Mouse (Mus musculus) adrenal gland, adult 18-20 months (tissue): ENCODE data around the gene Ebf1. TPM values are rescaled to one million over a fixed set of nuclear protein-coding genes. Genes with fewer than 3 reads are reported as not detected.

Source experiments
- DNase-seq, 2 experiments: peaks; one replicate each; pipeline ENCODE4 v3.0.0; 2021 to 2022; ENCODE audit warnings: low spot score in 2 of 2
- total RNA-seq, 2 experiments: library from RNA; stranded (reverse); gene quantifications; 1 replicate in 1 of 2; 2 replicates in 1 of 2; pipeline ENCODE4 v1.2.3; 2021

The Ebf1 gene
- total RNA-seq, 2 experiments from 2014 or later, result 15.7 to 36.8 TPM

DNA sequence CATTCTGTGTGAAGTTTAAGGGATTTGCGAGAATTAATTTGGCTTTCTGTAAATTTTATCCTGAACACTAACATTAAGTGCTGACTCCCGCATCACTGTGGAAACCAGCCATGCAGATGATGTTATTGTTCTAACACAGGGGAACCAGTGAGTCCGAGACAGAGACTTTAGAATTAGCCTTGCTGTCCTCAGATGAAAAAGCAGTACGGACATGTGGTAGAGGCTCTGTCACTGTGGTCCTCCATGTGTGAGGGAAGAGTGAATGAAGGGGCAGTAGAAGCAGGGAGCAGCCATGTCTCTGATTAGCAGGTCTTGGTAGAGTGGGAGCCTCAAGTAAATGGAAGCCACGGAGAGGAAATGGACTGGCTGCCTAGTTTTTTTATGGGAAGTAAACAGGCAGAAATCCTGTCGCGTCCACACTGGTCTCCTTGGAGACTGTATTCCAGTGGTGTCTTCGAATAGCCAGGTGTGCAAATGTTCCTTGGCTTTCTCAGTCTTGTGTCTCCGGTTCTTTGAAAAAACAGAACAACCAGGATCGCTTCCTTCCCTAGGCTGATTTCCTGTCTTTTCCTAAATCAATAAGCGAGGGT is 84.2 kb downstream of the Ebf1 start:
- no peak for DNase-seq

DNA sequence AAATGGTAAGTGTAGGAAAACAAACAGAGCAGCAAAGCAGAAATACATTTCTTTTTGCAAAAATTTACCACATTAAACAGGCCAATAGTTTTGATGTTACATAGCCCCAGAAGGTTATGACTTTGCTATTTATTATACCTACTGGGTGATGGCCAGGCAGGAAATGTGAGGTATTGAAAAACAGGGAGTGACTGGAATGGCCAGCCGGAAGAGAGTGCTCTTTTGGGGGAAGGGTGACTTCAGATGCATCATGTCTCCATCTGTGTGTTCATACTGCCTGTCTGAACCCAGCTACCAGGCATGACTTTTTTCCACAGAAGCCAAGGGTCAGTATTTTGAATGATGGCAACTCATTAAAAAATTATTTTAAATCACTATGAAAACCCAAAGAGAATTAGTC is 84.7 kb downstream of the Ebf1 start:
- no peak for DNase-seq

DNA sequence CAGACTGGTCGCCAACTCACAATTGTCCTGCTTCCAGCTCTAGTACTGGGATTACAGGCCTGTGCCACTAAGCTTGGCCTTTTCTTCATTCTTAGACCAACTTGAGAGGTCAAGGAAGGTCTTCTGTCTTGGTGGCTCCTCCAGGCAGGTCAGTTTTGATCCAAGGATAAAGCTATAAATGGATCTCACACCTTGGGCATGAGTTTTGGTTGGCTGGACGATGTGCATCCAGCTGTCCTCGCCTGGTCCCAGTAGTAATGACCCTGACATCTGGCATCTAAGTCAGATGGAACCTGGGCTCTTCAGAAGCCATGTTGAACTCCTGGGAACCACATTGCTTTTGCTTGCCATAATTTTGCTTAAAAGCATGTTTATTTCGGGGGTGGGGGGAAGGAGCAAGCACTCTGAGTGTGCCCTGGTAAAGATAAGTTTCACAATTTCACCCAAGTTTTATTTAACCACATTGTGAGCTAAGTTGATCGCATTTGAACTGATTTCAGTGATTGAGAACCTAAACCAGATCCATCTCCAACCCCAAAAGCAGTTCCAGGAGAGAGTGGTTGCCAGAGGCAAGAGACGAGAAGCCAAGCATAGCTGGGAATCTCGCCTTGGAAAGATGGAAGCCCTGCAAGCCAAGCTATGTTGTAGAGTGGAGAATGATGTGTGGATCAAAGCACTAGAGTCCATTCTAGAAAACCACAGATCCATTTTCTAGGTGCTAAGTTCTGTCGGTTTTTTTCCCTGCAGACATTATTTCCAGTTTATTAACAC is 85.8 kb downstream of the Ebf1 start:
- DNase-seq, result no peak

DNA sequence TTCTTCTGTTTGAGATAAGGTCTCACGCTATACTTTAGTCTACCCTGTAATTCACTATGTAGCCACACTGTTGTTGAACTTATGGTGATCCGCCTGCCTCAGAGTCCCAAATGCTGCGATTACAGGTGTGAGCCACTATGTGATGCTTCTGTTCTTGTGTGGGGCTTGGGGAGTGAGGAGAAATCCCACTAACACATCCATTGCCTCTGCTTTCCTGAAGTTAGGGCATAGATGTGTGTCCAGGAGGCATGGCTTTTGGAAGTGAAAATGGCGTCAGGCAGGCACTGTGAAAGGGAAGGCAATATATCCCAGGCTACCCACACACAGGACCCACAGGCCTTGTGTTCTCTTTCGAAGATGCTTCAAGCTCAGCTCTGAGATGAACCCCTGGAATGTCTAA is 86.8 kb downstream of the Ebf1 start:
- no peak for DNase-seq

DNA sequence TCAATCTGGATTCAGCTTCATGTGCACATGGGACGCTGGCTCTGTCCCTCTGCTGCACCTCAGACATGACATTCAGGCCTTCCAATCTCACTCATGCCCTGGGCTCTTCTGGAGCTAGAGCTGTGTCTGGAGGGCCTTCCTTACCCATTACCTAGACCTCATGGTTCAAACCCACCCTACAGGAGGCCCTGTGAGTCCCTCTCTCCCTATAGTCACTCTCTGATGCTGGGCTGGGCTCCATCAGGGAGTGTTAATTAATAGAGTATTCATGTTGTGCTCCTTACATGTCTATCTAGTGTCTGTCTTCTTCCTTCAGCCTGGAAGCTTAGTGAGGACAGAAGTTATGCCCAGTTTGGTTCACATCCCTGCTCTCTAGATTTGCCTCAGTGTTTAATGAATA is 88.7 kb downstream of the Ebf1 start:
- DNase-seq, result no peak

DNA sequence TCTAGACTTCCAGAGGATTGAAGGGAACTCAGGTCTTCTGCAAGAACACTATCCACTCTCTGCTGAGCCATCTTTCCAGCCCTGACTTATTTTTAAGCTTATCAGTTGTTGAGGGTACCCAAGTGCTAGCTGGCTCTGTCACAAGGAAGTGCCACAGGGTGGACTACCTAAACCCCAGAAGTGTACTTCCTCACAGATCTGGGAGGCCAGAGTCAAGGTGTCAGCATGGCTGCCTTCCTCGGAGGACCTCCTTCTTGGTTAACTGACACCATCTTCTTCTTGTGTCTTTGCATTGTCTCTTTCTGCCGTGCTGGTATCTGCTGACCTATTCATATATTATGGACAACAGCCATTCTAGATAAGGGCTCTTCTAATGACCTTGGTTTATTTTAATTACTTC is 89.3 kb downstream of the Ebf1 start:
- DNase-seq, result no peak

DNA sequence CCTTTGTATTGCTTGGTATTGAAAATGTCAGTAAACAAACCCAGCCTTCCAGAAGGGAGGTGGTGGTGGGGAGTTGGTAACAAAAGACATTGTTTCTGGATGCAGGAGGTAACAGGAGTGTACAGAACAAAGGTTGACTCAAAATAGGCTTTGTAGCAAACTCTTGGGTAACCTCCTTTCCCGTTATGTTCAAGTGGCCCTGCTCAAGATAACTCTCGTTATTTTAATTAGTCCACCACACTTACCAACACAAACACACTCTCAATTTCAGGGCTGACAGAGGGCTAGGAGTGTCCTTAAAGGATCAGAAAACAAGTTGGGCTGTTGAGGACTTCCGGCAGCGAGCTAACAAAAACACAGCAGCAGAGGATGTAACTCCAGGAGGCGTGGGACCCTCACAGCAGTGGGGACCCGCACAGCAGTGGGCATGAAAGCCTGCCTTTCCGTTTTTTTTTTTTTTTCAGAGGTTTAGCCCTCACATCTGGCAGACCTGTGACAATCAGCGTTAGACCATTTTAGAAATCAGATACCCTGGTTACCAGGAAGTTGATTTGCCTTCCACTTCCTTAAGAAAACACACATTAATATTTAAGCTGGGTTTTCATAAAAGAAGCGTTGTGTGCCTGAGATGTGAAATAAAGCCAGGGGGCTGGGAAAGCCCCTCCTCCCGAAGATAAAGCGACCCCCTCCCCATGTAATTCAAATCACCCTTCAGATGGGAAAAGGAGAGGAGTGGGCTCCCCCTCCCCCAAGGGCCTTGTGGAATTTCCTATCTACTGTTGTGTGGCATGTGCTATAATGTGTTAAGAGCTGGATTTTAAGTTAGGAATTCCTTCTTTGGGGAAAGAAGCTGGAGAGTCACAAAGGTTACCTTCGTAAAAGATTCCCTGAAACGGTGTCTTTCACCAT is 90.5 kb downstream of the Ebf1 start:
- DNase-seq, result no peak

DNA sequence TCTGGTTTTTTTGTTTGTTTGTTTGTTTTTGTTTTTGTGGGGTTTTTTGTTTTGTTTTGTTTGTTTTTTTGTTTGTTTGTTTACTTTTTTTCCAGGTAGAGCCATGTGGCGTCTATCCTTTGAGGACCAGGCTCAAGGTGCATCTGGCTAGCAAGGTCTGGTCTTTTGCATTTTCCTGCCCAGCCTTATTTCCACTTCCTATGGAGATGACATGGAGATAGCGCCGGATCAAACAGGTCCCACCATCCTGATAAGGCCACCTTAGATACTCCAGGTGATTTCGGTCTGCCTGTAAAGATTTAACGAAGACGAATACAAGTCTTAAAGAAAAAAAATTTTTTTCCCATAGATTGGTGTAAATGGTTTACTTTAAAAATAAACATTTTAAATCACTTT is 91.2 kb downstream of the Ebf1 start:
- no peak for DNase-seq

DNA sequence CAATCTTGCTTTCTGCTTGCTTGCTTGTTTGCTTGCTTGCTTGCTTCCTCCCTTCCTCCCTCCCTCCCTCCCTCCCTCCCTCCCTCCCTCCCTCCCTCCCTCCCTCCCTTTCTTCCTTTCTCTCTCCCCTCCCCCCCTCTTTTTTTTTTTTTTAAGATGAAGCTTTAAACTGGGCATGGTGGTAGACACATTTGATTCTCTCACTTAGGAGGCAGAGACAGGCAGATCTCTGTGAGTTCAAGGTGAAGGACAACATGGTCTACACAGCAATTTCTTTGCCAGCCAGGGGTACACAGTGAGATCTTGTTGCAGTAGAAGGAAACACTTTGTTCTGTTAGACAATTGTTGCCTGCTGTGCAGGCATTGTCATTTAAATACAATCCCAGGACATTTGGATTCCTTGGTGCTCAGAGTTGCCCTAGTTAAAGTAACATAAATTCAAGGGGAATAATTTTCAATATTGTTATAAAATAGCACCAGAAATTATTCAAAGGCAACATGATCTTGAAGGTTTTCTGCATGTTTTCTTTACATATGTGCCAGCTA is 92.0 kb downstream of the Ebf1 start:
- DNase-seq, result no peak

DNA sequence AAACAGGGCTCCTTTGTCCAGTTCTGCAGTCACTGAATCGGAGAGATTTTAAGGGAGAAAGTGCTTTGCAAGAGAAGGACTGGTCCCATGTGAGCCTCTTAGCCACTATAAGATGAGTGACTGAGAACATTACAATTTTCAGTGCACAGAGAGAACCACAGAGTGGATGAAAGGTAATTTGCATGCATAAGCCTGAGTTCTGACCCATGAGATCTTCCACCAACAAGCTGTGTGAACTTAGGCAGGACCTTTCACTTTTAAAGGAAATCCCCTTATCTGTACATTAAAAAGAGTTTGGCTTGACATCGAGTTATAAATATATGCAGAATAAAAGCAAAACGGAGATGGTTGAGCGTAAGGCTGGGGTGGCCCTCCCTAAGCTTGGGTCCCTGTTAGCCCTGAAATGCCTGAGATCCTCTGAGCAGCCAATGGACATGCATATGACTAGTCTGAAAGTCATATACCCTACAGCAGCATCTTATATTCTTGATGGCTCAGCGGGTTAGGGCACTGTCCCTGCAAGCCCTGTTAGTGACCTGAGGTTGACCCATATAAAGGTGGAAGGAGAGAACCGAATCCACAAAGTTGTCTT is 92.8 kb downstream of the Ebf1 start:
- no peak for DNase-seq

DNA sequence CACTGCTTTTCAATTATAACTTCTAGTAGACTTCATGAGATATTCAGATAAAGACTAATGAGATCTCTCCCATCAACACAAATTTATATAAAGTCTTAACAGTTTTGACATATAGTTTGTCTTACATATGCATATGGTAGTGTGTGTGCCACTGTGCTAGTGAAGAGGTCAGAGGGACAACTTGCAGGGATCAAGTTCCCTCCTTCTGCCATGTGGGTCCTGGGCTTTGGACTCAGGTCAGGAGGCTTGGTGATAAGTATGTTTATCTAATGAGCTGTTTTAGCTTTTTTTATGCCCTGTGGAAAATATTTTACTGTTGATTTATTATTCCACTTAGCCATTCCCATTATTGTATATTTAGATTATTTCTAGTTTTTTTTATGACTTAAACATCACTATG is 93.7 kb downstream of the Ebf1 start:
- DNase-seq, result no peak

DNA sequence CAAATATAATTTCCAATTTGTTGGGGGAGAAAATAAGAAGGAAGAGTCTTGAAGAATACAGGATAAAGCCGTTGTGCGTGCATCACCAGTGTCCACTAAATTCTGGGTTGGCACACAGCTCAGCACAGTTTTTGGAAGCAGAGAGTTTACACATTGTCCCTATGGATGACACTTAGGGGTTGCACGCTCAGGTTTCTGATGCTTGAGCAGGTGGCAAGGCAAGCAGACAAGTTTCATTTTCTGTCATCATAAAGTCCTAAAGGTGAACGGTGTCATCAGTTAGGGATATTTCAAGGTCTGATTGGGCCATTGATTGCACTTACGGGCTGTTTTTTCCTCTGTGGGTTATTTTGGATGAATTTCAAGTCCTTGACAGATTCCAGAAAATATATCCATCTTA is 97.1 kb downstream of the Ebf1 start:
- no peak for DNase-seq

DNA sequence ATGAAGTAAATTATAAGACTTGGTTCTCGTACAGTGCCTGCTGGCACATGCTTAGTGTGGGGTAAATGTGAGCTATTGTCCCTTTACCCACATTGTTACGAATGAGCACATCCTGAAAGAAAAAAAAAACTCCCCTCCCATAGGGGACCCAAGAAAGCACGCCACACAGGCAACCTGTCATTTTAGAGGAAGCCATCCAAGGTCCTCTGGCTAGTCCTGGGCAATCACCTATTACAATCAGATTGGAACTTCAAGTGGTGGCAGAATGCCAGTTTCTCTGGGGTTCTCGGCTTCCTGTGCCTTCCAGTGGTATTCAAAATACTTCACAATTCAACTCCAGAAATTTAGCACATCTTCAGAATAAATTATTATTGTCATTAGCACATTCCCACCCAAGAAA is 98.7 kb downstream of the Ebf1 start:
- no peak for DNase-seq

DNA sequence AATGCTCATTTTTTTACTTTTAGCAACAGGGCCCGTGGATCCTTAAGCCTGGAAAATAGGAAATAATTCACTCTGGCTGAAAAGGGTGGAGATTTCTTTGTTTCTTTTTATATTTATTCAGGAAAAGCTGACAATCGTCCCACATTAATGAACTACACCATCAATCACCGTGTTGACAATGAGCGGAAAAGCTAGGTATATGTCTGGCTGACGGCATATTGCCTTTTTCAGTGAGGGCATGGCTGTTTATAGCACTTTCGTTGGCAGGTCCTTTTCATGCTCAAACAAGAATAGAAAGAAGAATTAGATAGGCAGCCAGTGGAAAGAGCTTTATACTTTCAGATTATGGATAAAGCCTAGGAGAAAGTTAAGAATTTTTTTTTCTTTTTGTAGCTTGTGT is 99.8 kb downstream of the Ebf1 start:
- DNase-seq, result no peak

DNA sequence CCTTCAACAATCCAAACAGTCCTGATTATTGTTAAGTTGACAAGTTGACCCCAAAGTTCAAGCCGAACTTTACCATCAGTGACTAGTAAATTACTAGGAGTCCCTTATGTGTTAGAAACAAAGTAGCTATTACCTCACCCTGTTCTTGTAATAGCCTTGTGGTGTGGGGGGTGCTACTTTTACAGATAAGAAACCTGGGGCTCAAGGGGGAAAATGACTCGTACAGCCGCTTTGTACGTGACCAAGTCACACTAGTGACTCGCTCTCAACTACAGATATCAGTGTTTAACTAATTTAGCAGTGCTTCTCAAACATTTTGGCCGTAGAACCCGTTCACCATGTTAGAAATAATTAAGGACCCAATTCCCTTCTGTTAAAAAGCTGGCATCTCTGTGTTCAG is 100.5 kb downstream of the Ebf1 start:
- no peak for DNase-seq

DNA sequence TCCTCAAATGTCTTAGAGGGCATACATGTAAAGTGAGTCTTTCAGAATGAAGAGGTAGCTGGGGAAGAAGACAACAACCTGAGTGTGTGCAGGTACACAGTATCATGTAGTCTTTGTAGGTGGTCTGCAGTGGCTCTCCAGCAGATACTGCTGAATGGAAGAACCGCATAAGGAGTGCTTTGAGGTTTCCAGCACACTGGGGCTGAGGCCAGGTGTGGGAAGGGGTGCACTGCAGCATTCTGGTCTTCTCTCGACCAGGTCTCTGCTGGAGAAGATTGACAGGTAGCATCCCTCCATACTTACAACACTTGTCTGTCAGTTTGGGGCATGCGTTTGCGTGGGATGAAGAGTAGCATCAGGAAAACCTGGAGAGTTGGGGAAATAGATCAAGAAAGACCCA is 104.9 kb downstream of the Ebf1 start:
- no peak for DNase-seq

DNA sequence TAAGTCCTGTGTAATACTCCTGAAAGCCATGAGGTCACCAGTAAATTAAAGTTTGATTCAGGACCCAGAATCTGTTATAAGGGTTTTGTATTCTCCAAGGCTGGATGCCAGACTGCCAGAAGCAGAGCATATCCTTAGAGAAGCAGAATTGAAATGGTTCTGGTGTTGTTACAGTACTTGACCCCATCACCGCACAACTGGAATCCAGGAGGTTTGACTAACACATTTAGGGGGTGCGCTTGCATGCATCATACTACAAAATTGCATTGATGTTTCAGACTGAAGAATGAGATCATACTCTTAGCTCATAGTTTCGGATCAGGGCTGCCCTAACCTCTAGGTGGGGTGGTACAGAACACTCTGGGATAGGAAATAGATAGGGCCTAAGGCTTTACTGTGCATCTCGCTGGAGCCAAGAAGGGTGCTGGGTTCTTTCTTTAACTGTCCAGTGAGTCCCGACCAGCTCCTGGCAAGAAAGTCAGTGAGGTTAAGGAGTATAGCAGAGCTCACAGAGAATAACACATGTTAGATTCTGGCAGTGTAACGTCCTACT is 106.9 kb downstream of the Ebf1 start:
- DNase-seq, result no peak

DNA sequence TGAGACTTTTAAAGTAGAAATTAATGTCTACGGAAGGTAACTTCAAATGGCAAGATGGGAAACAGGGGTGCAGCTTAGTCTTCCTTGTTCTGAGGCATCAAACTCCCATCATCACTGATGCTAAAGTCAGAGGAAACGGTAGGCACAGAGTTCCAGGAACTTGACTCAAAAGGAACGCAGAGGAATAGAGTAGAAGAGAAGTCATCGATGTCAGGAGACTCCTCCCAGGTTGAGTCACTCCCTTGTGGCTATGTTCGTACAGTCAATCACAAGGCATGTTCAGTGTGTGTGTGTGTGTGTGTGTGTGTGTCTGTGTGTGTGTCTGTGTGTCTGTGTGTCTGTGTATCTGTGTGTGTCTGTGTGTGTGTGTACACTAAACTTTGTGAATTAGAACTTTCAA is 108.6 kb downstream of the Ebf1 start:
- DNase-seq, result no peak

DNA sequence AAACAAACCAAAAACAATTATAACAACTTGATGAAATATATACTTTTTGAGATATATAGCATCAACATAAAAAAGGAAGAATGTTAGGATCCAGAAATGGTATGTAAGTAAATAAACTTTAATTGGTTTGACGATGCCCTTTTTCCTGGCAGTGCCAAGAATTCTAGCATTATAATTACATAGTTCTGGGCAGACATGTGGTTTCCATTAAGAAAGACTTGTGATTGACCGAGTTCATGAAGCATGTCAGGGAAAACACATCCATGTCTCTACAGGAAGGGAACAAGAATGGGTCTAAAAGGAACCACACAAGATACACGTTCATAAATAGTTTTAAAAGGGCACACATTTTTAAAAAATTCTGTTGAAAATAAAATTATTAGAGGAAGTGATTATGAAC is 110.3 kb downstream of the Ebf1 start:
- DNase-seq, result no peak

DNA sequence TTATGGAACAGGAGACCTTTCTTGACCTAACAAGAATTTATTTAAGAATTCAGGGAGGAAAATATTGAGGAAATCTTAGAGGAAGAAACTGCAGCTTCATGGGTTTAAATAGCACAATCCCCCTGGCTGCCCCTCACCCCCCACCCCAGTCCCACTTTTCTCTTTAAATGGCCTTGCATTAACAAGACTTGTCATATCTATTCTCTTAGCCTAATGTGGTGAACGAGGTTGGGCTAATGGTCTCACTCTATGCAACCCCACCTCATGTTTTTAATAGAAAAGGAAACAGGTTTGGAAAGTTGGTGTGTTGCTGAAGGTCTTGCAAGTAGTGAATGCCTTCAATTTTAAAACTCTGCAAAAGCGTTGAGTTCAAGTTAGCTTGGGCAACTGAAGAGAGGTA is 110.7 kb downstream of the Ebf1 start:
- no peak for DNase-seq

DNA sequence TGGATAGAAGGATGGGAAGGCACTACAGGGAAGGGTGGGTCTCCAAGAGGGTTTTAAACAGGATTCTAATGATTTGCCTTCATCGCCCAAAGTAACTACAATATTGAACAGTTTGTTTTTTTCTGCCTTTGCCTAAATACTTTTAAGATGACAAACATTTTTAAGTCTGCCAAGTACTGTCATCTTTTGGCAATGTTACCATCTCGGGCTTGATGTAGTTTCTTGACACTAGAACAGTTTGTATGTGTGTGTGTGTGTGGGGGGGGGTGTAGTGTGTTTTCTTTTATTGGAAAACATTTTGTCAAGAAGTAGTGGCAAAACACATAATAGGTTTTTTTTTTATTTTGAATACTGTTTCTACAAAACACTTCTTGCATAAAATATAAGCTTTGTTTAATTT is 111.2 kb downstream of the Ebf1 start:
- DNase-seq, result no peak
